Mouse (Mus musculus) thymus, postnatal 0 days (tissue): ENCODE measurements around the gene Cfap57. TPM values are rescaled to one million over a fixed set of nuclear protein-coding genes. Genes with fewer than 3 reads are reported as not detected.

Source experiments
- DNase-seq: peaks from one replicate; pipeline ENCODE4 v3.0.0-alpha.2; 2015; ENCODE audit warnings: low spot score
- polyA plus RNA-seq: library from polyadenylated mRNA; unstranded; fragments of >200 nt; fragmentation: Nextera tagmentation; extraction: Ambion mirVana; gene quantifications from 2 replicates; pipeline ENCODE4 v1.2.1, GENCODE M21; 2015

Cfap57 gene
- 0.14 and 0.15 TPM in 2 replicates for polyA plus RNA-seq

- DNase-seq = peak; percentile 94
Measured at GRCm38 (mm10) chr4:118620279-118620966, at the start of gene Cfap57, which contains the start of gene Ebna1bp2. Gene Cfap57, minus strand, starts transcription at chr4:118620777. Gene Ebna1bp2, plus strand, starts transcription at chr4:118620799.

GRCm38 (mm10) chr4:118658652-118659051 lies 38.1 kb upstream of the Cfap57 start, which contains the start of gene Olfr62:
Gene Olfr62, plus strand, starts transcription at chr4:118658952.
- no peak for DNase-seq

- peak; percentile 42 for DNase-seq
Measured at GRCm38 (mm10) chr4:118645234-118645633, 24.7 kb upstream of the Cfap57 start.

- no peak for DNase-seq
Measured at GRCm38 (mm10) chr4:118642346-118643190, 22.0 kb upstream of the Cfap57 start.

- DNase-seq = no peak
Measured at GRCm38 (mm10) chr4:118630261-118630660, 9.7 kb upstream of the Cfap57 start.

- DNase-seq = no peak
Measured at GRCm38 (mm10) chr4:118621781-118622180, 1.2 kb upstream of the Cfap57 start.

GRCm38 (mm10) chr4:118620967-118621320 lies 367 bp upstream of the Cfap57 start:
- DNase-seq = no peak

GRCm38 (mm10) chr4:118615412-118615811 lies 5.2 kb downstream of the Cfap57 start:
- no peak for DNase-seq

- peak; percentile 22 for DNase-seq
Measured at GRCm38 (mm10) chr4:118612619-118613018, 8.0 kb downstream of the Cfap57 start.

- no peak for DNase-seq
Measured at GRCm38 (mm10) chr4:118609836-118610235, 10.7 kb downstream of the Cfap57 start.

GRCm38 (mm10) chr4:118604065-118604464 lies 16.5 kb downstream of the Cfap57 start:
- DNase-seq = no peak

GRCm38 (mm10) chr4:118589733-118590130 lies 30.8 kb downstream of the Cfap57 start:
- DNase-seq = no peak

GRCm38 (mm10) chr4:118589053-118589732 lies 31.4 kb downstream of the Cfap57 start:
- no peak for DNase-seq

- DNase-seq = no peak
Measured at GRCm38 (mm10) chr4:118582629-118583028, 37.9 kb downstream of the Cfap57 start.

GRCm38 (mm10) chr4:118581508-118581907 lies 39.1 kb downstream of the Cfap57 start:
- DNase-seq = no peak

GRCm38 (mm10) chr4:118579313-118579712 lies 41.3 kb downstream of the Cfap57 start:
- DNase-seq = peak; percentile 8

- peak; percentile 57 for DNase-seq
Measured at GRCm38 (mm10) chr4:118576097-118576496, 44.5 kb downstream of the Cfap57 start.

GRCm38 (mm10) chr4:118571441-118571840 lies 49.1 kb downstream of the Cfap57 start:
- DNase-seq = no peak

- DNase-seq = no peak
Measured at GRCm38 (mm10) chr4:118569320-118569719, 51.3 kb downstream of the Cfap57 start.

GRCm38 (mm10) chr4:118568709-118569108 lies 51.9 kb downstream of the Cfap57 start:
- no peak for DNase-seq

- peak; percentile 50 for DNase-seq
Measured at GRCm38 (mm10) chr4:118566161-118566676, 54.4 kb downstream of the Cfap57 start.

GRCm38 (mm10) chr4:118564926-118565279 lies 55.7 kb downstream of the Cfap57 start:
- DNase-seq = no peak
